Mouse (Mus musculus) liver, embryonic 13.5 days (tissue): Measurements from ENCODE around the gene Scaper. TPM values are rescaled to one million over a fixed set of nuclear protein-coding genes. Genes with fewer than 3 reads are reported as not detected.

Experiments
- ATAC-seq: fragments of 200-750 bp; cut with Nextera tagmentation; 2 replicates; pipeline ENCODE4 v1.8.0; 2017; ENCODE audit warnings: low read depth, mild to moderate bottlenecking, moderate number of reproducible peaks, moderate library complexity
- DNase-seq: peaks from one replicate; pipeline ENCODE4 v3.0.0; 2022
- H3K27ac ChIP-seq: fragments of 300-500 bp; sonication (generic); 2 replicates; pipeline ENCODE4 v1.5.1; 2015; ENCODE audit warnings: moderate library complexity, mild to moderate bottlenecking, inconsistent platforms
- H3K27me3 ChIP-seq: fragments of 300-500 bp; sonication (generic); 2 replicates; pipeline ENCODE4 v1.6.1; 2015; ENCODE audit warnings: mild to moderate bottlenecking, inconsistent platforms
- H3K36me3 ChIP-seq: fragments of 300-500 bp; sonication (generic); 2 replicates; pipeline ENCODE4 v1.6.1; 2015; ENCODE audit warnings: mild to moderate bottlenecking, inconsistent platforms
- H3K4me1 ChIP-seq: fragments of 300-500 bp; sonication (generic); replicated peaks from 2 replicates; pipeline ENCODE4 v1.6.1; 2015; ENCODE audit warnings: inconsistent platforms
- H3K4me2 ChIP-seq: fragments of 300-500 bp; sonication (generic); 2 replicates; pipeline ENCODE4 v1.6.1; 2015; ENCODE audit warnings: inconsistent platforms, mild to moderate bottlenecking, moderate library complexity
- H3K4me3 ChIP-seq: fragments of 300-500 bp; sonication (generic); replicated peaks from 2 replicates; pipeline ENCODE4 v1.5.1; 2015; ENCODE audit warnings: mild to moderate bottlenecking, inconsistent platforms
- H3K9ac ChIP-seq: fragments of 300-500 bp; sonication (generic); 2 replicates; pipeline ENCODE4 v1.6.1; 2015; ENCODE audit warnings: mild to moderate bottlenecking, inconsistent platforms
- H3K9me3 ChIP-seq: fragments of 300-500 bp; sonication (generic); replicated peaks from 2 replicates; pipeline ENCODE4 v1.6.1; 2016; ENCODE audit warnings: inconsistent platforms
- WGBS: fragments of 180-500 bp; shearing (Covaris S2); methylation state at CpG from one replicate; pipeline ENCODE4 v1.1.7; 2015; ENCODE audit not compliant: insufficient replicate concordance; 5-methylcytosine and 5-hydroxymethylcytosine counted together
- polyA plus RNA-seq: library from polyadenylated mRNA; unstranded; fragments of >200 nt; fragmentation: Nextera tagmentation; extraction: Ambion mirVana; gene quantifications from 2 replicates; pipeline ENCODE4 v1.2.1, GENCODE M21; 2015

Gene Scaper
- polyA plus RNA-seq, 1 experiment from 2014 or later, result 1.9 TPM

GRCm38 (mm10) chr9:55539661-55540390, 398.1 kb downstream of the Scaper start:
- DNase-seq (no peak), ATAC-seq (no peak)
- Histone ChIP-seq H3K27me3 (peaks cover 88% of the 10 kb centered on the region), H3K4me2 (peak overlapping the region; percentile 63; the same call in 1 of the 2 replicates), H3K4me1 (peaks cover 29% of the 10 kb centered on the region), H3K4me3 (no peak overlapping the region), H3K9ac (no peak overlapping the region), H3K9me3 (no peaks in the 10 kb centered on the region), H3K27ac (no peak overlapping the region), H3K36me3 (no peaks in the 10 kb centered on the region)
- 2% methylated on average over 31 of the region's 31 CpGs for whole genome bisulfite sequencing

GRCm38 (mm10) chr9:55539006-55539405, 398.9 kb downstream of the Scaper start:
- Histone ChIP-seq H3K4me3 (no peak overlapping the region), H3K9me3 (no peaks in the 10 kb centered on the region), H3K4me1 (peaks cover 26% of the 10 kb centered on the region), H3K9ac (no peak overlapping the region), H3K4me2 (no peak overlapping the region), H3K36me3 (no peaks in the 10 kb centered on the region), H3K27ac (no peak overlapping the region), H3K27me3 (peaks cover 85% of the 10 kb centered on the region)
- WGBS, result 12% methylated on average over 1 of the region's 1 CpGs
- DNase-seq (no peak), ATAC-seq (no peak)

- 0 out of 2 replicates have a peak within 1 kb of the TSS, but pooled peaks have one; percentile 0 for H3K4me2 ChIP-seq
- 10% methylated on average over 4 of the region's 4 CpGs for WGBS
- no peak for ATAC-seq
- DNase-seq, result no peak
- peaks cover 23% of the 10 kb centered on the region for H3K4me1 ChIP-seq
- H3K36me3 ChIP-seq, result no peaks in the 10 kb centered on the region
- H3K4me3 ChIP-seq, result no peak within 1 kb of the TSS
- no peaks in the 10 kb centered on the region for H3K9me3 ChIP-seq
- H3K27ac ChIP-seq, result no peak within 1 kb of the TSS
- no peak within 1 kb of the TSS for H3K9ac ChIP-seq
- H3K27me3 ChIP-seq, result peaks cover 80% of the 10 kb centered on the region
Observed at GRCm38 (mm10) chr9:55538377-55538776, 399.5 kb downstream of the Scaper start, which contains the start of gene Isl2. TSS of gene Isl2 (plus strand) at chr9:55538672.

- no peak for DNase-seq
- peaks cover 59% of the 10 kb centered on the region for H3K27me3 ChIP-seq
- WGBS, result 8% methylated on average over 3 of the region's 3 CpGs
Observed at GRCm38 (mm10) chr9:55535907-55536306, 402.0 kb downstream of the Scaper start.

GRCm38 (mm10) chr9:55525716-55526115, 412.2 kb downstream of the Scaper start:
- H3K36me3 ChIP-seq, result no peaks in the 10 kb centered on the region
- no peak for ATAC-seq

More at GRCm38 (mm10) chr9:55535907-55536306, 402.0 kb downstream of the Scaper start:
- Histone ChIP-seq H3K4me1 (peaks cover 7% of the 10 kb centered on the region; the same call in 1 of the 2 replicates), H3K9me3 (no peaks in the 10 kb centered on the region), H3K4me2 (no peak overlapping the region), H3K9ac (no peak overlapping the region), H3K36me3 (no peaks in the 10 kb centered on the region), H3K27ac (no peak overlapping the region), H3K4me3 (no peak overlapping the region)
- ATAC-seq, result no peak

GRCm38 (mm10) chr9:55512027-55512543, 425.8 kb downstream of the Scaper start, which contains the start of gene Etfa:
TSS of gene Etfa (minus strand) at chr9:55512243.
- peak within 1 kb of the TSS; percentile 95 for H3K9ac ChIP-seq
- H3K27me3 ChIP-seq, result peaks cover 19% of the 10 kb centered on the region; the same call in 1 of the 2 replicates
- ATAC-seq, result peak; percentile 98
- H3K4me1 ChIP-seq, result peaks cover 27% of the 10 kb centered on the region
- peak; percentile 96 for DNase-seq
- H3K36me3 ChIP-seq, result no peaks in the 10 kb centered on the region
- H3K27ac ChIP-seq, result peak within 1 kb of the TSS; percentile 93
- H3K9me3 ChIP-seq, result no peaks in the 10 kb centered on the region
- under 1% methylated on average over 47 of the region's 47 CpGs for WGBS
- H3K4me2 ChIP-seq, result peak within 1 kb of the TSS; percentile 92
- peak within 1 kb of the TSS; percentile 93 for H3K4me3 ChIP-seq

More at GRCm38 (mm10) chr9:55525716-55526115, 412.2 kb downstream of the Scaper start:
- no peak overlapping the region for H3K4me2 ChIP-seq
- DNase-seq, result no peak
- WGBS, result 38% methylated on average over 4 of the region's 4 CpGs
- no peaks in the 10 kb centered on the region for H3K4me1 ChIP-seq
- no peak overlapping the region for H3K9ac ChIP-seq
- no peak overlapping the region for H3K4me3 ChIP-seq
- H3K27me3 ChIP-seq, result peaks cover 3% of the 10 kb centered on the region; the same call in 1 of the 2 replicates
- no peaks in the 10 kb centered on the region for H3K9me3 ChIP-seq
- H3K27ac ChIP-seq, result no peak overlapping the region

GRCm38 (mm10) chr9:55511521-55511993, 426.4 kb downstream of the Scaper start:
- under 1% methylated on average over 32 of the region's 32 CpGs for WGBS
- Histone ChIP-seq H3K27me3 (peaks cover 19% of the 10 kb centered on the region; the same call in 1 of the 2 replicates), H3K4me1 (peaks cover 27% of the 10 kb centered on the region), H3K4me2 (peak overlapping the region; percentile 92), H3K27ac (peak overlapping the region; percentile 93), H3K9ac (peak overlapping the region; percentile 95), H3K9me3 (no peaks in the 10 kb centered on the region), H3K4me3 (peak overlapping the region; percentile 93), H3K36me3 (no peaks in the 10 kb centered on the region)
- ATAC-seq (peak; percentile 77), DNase-seq (no peak)

- 75% methylated on average over 10 of the region's 10 CpGs for WGBS
- ATAC-seq (no peak), DNase-seq (no peak)
- peak overlapping the region; percentile 92 for H3K4me2 ChIP-seq
- peaks cover 27% of the 10 kb centered on the region for H3K4me1 ChIP-seq
- peak overlapping the region; percentile 93; the same call in 1 of the 2 replicates for H3K27ac ChIP-seq
- H3K9me3 ChIP-seq, result no peaks in the 10 kb centered on the region
- peaks cover 16% of the 10 kb centered on the region; the same call in 1 of the 2 replicates for H3K27me3 ChIP-seq
- H3K4me3 ChIP-seq, result peak overlapping the region; percentile 93
- H3K9ac ChIP-seq, result peak overlapping the region; percentile 95
- H3K36me3 ChIP-seq, result no peaks in the 10 kb centered on the region
Observed at GRCm38 (mm10) chr9:55510651-55511235, 427.2 kb downstream of the Scaper start.

GRCm38 (mm10) chr9:55509731-55510130, 428.2 kb downstream of the Scaper start:
- no peak for ATAC-seq
- H3K27ac ChIP-seq, result no peak overlapping the region
- DNase-seq, result no peak
- H3K9me3 ChIP-seq, result no peaks in the 10 kb centered on the region
- WGBS, result 57% methylated on average over 1 of the region's 1 CpGs
- 0 out of 2 replicates have a peak overlapping the region, but pooled peaks have one; percentile 1 for H3K9ac ChIP-seq
- peaks cover 11% of the 10 kb centered on the region; the same call in 1 of the 2 replicates for H3K27me3 ChIP-seq
- 0 out of 2 replicates have a peak overlapping the region, but pooled peaks have one; percentile 2 for H3K4me3 ChIP-seq
- H3K4me2 ChIP-seq, result peak overlapping the region; percentile 21
- H3K36me3 ChIP-seq, result no peaks in the 10 kb centered on the region
- H3K4me1 ChIP-seq, result peaks cover 27% of the 10 kb centered on the region

- ATAC-seq, result no peak
- Histone ChIP-seq H3K27ac (no peak overlapping the region), H3K27me3 (0 out of 2 replicates have a peak, but pooled peaks cover 2% of the 10 kb centered on the region), H3K9ac (no peak overlapping the region), H3K4me2 (no peak overlapping the region), H3K9me3 (no peaks in the 10 kb centered on the region), H3K4me1 (peaks cover 27% of the 10 kb centered on the region), H3K4me3 (no peak overlapping the region), H3K36me3 (no peaks in the 10 kb centered on the region)
- no peak for DNase-seq
- WGBS, result 74% methylated on average over 4 of the region's 4 CpGs
Observed at GRCm38 (mm10) chr9:55508701-55509100, 429.2 kb downstream of the Scaper start.

GRCm38 (mm10) chr9:55507922-55508321, 430.0 kb downstream of the Scaper start:
- no peaks in the 10 kb centered on the region for H3K9me3 ChIP-seq
- ATAC-seq (no peak), DNase-seq (no peak)
- H3K4me1 ChIP-seq, result peaks cover 27% of the 10 kb centered on the region
- no peak overlapping the region for H3K4me2 ChIP-seq
- no peak overlapping the region for H3K4me3 ChIP-seq
- no peaks in the 10 kb centered on the region for H3K36me3 ChIP-seq
- no peak overlapping the region for H3K9ac ChIP-seq
- H3K27me3 ChIP-seq, result no peaks in the 10 kb centered on the region
- WGBS, result 67% methylated on average over 3 of the region's 3 CpGs
- no peak overlapping the region for H3K27ac ChIP-seq
